Mouse (Mus musculus) left cerebral cortex, adult 9 months (tissue): Measurements from ENCODE around the gene Tax1bp3.

Experiments used
- DNase-seq, 2 experiments: peaks; one replicate each; pipeline ENCODE4 v3.0.0; 2022; ENCODE audit warnings: low spot score in 2 of 2

Gene Tax1bp3

DNA sequence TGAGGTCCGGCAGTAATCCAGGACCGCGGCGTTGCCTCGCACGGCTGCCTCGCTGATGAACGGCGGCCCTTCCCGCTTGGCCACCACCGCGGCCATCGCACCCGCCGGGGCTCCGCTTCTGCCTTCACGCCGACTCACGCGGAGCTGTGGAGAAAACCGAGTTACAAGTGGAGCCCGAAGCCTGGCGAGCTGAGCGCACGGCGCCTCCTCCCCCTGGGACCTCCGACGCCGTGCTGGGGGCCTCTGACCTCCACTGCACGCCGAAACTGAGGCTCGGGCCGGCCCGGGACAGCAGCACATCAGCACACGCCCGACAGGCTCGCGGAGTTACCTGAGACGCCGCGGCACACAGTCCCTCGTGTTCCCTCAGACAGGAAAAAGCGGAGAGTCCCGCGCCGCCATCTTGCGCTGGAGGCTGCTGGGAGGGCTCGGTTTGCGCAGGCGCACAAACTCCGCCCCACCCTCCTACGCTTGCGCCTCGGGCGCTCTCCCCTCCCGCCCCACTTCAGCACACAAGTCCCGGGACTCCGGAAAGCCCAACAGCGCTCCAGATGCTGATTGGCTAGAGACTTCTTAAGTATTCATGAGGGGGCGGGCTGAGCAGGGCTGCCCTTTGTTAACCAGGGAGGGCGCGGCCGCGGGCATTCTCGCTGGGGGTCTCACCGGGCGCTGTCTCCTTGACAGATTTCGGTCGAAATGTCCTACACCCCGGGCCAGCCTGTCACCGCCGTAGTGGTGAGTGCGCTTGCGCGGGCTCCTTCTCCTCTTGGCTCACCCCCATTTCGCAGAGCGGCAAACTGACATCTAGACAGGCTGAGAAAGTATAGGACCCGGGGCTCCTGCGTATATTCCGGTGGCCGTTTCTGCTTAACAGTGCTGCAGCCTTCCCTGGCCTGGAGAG lies at the start of gene Tax1bp3, which contains the start of gene Emc6:
Gene Tax1bp3 (plus strand): TSS at position 476 of the 901 bp plus-strand sequence.
Gene Emc6 (minus strand): TSS at position 430 of the 901 bp plus-strand sequence.
- peak; percentile 90 to 94 for DNase-seq

DNA sequence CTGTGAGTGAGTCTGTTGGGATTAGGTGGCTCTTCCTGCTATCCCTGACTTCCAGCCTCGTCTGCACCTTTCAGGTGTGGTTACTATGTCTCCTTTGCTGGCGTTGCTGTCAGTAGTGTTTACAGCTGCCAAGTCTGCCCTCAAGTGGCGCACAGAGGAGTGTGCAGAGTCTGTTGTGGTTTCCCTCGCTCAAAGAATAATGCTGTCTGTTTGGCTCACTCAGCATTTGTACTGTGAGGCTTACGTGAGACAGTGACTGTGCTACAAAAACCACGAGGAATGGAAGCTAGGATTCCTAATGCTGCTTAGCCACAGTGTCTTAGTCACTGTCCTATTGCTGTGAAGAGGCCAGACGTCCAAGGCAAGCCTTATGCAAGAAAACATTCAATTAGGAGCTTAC lies 45.9 kb upstream of the Tax1bp3 start:
- DNase-seq, result peak in 1 of 2 experiments; percentile 44

DNA sequence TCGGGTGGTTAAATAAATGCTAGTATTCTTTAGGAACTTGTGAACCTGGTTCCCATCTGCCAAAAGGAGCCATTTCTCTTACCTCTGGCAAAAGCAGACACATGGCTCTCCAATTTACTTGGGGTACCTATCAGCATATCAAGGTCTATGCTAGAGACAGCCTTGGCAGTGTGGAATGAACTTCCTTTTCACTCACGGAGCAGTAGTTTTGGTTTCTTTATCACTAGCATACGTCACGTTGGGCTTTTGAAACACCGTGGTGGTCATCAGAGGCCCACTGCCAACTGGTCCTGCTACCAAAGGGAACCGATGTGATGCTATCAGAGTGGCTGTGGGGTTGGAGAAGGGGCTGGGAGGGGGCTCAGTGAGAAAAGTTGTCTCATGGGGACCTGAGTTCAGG lies 43.9 kb upstream of the Tax1bp3 start:
- no peak for DNase-seq

DNA sequence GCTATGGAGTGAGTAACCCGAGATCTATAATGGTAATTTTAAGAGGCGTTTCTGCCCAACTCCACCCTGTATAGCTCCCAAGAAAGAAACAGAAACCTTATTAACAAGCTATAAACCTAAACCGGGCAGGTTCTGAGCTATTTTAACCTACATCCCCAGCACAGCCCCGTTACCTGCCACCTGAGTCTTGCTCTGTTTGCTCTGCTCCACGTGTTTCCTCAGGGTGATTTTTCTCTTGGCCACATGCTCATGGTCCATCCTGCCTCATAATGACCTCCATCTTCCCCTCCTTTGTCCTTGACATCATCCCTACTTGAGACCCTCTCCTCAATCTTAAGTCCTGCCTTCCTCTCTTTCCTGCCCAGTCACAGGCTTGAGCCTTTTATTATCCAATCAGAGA lies 42.7 kb upstream of the Tax1bp3 start:
- no peak for DNase-seq

DNA sequence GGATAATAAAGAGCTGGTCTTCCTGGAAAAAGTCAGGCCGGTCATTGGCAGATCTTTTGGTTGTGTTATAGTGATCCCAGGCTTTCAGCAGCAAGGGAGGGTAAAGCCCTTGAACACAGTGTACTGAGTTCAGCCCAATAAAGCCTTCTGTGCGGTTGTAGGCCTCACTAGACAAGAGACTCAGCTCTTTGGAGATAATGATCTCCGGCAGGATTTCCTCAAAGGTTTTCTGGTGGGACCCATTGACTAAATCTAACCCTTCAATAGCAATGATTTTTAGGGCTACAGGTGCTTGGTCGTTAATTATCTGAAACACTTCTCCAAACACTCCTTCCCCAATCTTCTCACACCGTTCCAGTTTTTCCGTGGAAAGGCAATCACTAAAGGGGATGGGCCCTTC lies 40.3 kb upstream of the Tax1bp3 start:
- DNase-seq, result no peak

DNA sequence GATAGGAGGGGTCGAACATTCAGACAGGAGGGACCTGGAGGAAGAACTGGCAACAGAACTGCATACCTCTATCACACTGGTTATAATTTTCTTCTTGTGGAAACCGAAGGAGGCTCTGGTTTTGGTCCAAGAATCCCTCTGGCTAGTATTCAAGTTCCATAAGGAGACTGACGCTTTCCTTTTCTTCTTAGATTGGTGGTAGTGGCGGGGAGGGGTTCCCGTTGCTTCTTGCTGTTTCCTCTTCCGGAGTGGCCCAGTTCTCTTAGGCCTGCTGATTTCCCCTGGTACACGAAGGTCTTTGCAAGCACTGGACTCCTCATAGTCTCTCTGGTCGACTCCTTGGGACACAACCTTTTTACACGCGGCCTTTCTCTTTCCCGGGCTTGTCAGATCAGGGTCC lies 39.8 kb upstream of the Tax1bp3 start:
- no peak for DNase-seq

DNA sequence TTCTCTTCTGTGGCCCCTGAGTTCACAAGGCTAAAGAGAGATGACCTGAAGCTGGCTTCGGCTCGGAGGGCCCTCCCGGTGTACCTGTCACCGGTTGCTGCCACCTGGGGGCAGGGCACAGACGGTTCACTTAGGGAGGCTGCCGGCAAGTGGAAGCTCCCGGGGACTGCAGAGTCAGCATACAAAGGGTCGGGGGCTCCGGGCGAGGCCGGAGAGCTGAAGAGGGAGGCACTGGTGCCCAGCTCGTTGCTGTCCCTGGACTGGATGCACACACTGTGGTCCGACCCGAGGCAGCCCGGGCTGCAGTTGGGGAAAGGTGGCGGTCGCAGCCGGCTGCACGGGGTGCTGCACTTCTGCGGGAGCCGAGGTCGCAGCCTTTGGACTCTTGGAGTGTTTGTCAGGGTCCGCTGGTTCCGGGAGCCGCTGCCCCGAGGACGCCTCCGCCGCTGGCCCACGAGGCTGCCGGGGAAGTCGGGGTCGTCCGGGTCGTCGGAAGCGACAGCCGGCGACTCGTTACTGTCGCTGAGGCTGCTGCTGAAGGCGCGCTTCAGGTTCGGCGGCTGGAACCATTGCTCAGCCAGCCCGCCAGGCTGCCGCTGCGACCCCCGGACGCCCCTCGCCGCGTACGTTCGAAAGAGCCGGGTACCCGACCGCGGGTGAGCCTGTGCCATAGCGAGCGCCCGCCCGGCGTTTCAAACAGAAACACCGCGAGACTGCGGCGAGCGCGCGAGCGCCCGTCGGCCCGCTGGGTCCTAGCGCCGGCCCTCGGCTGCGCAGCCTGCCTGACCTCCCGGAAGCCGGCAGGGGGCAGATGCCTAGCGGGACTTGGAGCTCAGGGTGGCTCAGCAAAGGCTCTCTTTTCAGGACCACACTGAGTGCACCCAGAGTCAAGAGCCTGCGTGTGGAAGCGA lies 39.0 kb upstream of the Tax1bp3 start, which contains the start of gene Haspin:
Gene Haspin (minus strand): TSS at position 704 of the 911 bp plus-strand sequence.
- peak; percentile 36 to 87 for DNase-seq

DNA sequence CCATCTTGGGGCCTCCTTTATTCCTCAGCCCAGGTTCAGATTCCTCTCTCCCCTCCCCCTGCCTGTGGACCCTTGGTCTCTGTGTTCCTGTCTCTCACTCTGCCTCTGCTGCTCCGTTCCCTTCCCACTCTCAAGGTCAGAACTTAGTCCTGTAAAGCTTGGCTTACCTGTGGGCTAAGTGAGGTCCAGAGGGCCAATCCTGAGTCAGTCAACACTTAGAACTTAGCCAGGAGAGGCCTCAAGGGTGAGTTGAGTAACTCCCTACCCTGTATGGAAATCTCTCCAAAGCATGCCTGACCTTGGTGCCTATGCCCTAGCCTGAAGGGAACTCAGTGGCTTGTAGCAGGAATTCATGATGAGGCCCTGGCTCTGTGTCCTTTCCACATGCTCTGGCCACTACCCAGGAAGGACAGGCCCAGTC lies 32.6 kb upstream of the Tax1bp3 start:
- no peak for DNase-seq

DNA sequence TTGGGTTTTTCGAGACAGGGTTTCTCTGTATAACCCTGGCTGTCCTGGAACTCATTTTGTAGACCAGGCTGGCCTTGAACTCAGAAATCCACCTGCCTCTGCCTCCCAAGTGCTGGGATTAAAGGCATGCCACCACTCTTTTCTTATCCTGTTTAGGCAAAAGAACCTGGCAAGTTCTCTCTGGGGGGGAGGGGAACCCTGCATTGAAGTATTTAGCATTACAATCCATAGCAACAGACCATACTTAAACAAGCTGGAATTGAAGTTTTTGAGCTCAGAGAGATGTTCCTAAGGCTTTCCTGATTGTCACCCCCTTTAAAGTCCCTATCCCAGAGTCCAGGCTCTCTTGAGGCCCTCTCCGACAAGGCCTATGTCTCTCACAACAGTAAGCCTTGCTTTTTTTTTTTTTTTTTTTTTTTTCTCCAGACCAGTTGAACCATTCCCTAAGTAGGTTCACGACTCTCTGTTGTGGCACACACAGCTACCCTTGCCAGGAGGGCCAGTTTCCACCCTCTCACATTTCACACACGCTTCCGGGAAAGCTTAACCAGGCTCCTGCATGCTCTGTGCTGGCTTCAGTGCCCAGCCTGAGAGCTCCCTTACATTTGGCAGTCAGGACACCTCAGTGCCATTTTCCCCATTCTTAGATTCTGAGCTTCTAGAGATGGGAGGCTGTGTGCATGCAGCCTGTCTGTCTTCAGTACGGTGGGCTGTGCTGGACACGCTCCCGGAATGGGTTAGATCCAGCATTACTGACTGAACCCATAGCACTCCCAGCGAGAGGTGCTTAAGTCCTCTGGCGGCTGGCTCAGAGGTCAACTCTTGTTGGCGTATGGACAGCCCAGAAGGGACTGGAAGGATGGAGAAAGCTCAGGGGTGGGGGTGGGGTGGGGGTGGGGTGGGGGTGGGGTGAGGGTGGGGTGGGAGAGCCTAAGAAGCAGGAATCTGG lies 30.6 kb upstream of the Tax1bp3 start:
- no peak for DNase-seq

DNA sequence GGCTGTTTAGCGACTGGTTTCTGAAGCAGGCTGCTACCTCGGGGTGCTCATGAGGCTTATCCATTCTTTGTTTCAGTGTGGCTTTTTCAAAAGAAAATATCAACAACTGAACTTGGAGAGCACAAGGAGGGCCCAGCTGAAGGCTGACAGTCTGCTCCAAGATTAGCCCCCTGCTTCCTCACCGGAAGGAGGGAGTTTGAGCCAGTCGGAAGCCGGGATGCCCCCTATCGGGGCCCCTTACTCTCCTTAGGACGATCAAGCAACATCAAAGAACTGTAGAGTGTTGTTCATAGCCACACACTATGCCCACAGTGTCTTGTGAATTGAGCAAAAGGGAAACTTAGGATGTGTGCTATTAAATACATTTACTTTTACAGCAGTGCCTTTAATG lies 29.9 kb upstream of the Tax1bp3 start:
- DNase-seq, result no peak

DNA sequence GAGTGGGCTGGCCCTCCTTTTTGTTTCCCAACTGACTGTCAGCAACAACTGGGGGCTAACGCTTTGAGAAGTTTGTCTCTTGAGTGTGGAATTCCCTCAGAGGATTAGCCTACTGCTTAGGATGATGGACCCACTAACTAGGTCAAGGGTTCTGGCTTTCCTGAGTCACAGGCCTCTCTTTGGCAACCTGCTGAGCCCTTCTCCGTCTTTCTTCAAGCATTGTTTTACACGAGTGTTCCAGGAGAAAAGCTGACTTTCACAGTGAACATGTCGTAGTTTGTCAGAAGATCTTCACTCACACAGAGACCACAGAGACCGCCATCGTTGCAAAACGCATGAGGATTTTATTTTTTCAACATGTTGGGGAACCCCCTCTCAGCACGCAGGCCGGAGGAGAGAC lies 28.7 kb upstream of the Tax1bp3 start:
- no peak for DNase-seq

DNA sequence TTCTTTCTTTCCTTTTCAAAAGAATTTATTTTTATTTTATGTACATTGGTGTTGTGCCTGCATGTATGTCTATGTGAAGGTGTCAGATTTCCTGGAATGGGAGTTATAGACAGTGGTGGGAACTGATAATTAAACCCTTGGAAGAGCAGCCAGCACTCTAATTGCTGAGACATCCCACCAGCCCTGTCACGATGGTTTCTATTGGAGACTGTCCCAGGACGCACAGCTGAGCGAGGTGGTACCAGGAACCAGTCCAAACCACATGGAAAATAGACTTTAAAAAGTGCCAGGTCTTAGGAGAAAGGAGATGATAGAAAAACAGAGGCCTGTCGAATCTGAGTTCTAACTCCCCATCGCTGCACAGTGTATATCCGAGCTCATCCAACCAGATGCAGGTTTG lies 21.8 kb upstream of the Tax1bp3 start:
- DNase-seq, result no peak

DNA sequence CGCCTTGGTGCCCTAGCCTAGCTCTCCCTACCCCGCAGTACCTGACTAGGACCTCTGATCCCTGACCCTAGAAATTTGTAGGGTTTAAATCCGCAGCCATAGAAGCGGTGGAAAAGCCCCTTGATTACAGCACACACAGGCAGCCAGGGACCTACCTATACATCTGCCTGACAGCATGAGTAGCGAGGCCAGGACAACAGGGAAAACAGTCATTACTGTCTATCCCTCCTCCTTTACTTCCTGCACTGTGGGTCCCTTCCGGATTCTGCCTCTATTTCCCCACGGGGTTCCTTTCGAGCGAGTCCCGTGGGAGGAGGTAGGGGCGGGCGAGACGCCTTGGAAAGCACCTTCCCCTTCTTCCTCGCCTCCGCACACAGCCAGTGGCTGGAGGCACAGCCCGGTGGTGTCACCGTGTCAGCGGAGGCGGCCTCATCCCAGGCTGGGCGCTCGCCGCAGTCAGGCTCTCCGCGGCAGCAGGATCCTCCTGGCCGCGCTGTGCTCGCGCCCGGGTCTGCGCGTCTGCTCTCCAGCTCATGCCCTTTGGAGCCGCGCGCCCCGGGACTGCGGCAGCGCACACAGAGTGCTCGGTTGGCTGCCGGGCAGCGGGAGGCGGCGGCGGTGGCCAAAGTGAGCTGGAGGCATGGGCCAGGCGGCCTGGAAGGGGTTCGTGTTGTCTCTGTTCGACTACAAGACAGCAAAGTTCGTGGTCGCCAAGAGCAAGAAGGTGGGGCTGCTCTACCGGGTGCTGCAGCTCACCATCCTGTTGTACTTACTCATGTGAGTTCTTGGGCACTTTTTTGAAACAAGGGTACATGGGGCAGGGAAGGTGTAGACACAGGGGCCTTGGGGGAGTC lies 16.7 kb upstream of the Tax1bp3 start, which contains the start of gene P2rx5:
Gene P2rx5 (plus strand): TSS at position 465 of the 854 bp plus-strand sequence.
- no peak for DNase-seq

DNA sequence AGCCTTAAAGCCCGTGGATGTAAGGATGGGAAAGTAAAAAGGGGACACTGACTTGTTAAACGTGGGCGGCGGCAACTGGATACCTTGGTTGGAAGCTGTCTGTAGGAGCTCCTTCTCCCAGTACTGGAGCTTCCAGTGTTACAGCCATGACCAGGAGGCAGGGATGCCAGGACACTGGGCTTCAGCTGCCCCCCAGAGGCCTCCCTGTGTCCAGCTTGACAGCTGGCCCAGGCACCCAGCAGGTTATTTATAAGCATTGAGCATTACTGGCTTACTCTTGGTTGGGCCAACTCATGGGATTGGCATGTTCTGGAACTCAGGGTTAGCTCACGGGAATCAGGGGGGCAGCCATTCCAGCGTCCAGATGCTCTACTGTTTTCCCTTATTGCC lies 16.1 kb upstream of the Tax1bp3 start:
- DNase-seq, result no peak

DNA sequence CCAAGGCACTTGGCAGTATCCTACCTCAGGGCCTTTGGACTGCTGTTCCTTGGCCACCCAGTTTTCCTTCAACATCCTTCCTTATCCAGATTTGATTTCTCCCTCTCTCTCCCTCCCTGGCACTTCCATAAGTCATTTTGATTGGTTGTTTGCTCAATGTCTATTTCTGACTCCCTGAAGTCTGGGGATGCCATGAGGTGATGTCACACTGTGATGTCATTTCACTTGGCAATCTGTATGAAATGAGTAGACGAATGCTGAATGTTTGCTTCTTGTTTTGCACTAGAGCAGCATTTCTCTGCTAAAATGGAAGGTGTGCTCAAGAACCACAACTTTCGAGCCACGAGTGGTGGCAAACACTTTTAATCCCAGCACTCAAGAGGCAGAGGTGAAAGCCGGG lies 15.3 kb upstream of the Tax1bp3 start:
- DNase-seq, result no peak

DNA sequence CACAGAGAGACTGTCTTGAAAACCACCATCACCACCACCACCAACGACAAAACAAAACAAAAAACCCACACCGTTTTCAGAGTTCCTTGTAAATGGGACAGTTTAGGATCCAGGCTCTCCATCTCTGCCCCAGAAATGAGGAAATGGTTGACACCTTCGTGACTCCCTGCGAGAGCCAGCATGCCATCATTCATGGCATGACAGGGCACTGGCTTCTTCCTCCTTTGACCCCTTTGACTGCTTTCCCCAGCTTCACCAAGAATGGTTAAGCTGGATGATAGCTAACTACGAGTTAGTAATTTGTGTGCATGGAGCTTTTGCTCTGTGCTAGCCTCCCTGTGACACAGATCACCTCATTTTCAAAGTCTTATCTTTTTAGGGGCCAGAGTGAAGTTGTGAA lies 14.6 kb upstream of the Tax1bp3 start:
- DNase-seq, result no peak

DNA sequence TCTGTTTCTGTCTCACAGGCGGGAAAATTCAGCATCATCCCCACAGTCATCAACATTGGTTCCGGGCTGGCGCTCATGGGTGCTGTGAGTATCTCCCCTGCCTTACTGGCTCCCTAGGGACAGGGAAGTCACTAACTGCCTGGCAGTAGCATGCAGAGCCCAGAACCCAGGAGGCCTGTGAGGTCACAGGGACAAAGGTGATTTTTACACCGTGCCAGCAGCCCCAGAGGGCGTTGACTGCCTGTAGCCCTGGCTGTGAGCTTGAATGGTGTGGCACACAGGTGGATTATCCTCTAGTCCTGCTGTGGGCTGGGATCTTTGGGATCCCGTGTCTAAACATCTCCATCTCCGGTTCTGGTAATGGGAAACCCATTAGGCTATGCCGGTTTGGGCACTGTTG lies 8.8 kb upstream of the Tax1bp3 start:
- DNase-seq, result no peak

DNA sequence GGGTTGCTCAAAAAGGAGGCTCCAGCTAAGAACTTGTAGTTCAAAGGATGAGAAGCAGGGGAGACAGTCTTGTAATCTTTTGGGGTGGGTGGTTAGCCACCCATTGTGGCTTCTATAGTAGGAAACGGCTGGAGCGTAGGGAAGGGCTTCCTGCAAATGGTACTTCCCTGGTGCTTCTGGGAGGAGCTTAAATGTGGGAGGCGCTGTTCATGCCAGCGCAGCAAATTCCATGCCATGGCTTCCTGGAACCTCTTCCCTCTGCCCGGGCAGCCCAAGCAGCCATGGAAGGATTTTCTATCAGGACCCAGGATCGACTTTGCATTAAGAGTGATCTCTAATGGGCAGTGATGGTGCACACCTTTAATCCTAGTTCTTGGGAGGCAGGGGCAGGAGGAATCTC lies 8.3 kb upstream of the Tax1bp3 start:
- DNase-seq, result no peak

DNA sequence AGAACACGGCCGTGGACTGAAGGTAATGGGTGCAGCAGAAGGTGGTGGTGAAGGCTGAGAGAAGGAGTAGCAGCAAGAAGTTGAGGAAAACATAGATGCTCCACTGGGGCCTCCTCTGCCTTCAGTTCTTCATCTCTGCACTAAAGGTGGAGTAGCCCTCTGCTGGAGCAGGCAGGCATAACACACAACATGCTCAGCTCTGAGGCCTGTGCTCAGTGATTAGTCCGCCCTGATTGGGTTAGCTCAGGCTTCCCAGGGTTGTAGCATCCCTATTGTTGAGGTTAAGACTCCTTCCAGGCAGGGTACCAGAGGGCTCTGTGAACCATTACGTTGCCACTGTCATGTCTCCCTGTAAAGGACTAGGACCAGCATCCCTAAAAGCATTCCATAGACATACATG lies 7.7 kb upstream of the Tax1bp3 start:
- peak in 1 of 2 experiments; percentile 75 for DNase-seq

DNA sequence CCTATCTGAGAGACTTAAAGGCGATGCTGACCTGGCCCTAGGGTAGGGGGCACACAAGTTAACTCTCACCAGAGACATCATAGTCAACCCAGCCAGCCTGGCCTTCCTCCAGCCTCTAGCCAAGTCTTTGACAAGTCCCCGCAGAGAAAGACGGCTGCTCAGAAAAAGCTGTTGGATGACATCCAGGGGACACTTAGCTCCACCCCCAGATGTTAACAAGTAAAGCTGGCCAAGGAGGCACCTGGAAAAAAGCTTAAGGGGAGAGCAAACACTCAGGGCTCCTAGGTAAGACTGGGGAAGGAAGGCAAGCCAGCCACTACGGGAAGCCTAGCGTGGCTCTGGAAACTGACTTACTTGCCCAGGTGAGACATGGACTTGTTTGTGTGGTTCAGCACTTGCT lies 4.7 kb upstream of the Tax1bp3 start:
- DNase-seq, result no peak
